Mouse (Mus musculus): Measurements from ENCODE around the gene Atxn3.
A peak's percentile ranks its signal among the peaks of the same experiment; 100 is the strongest.
"Not testable (repeated sequence)": the region's sequence is repeated elsewhere in the genome, so short reads cannot be mapped to it uniquely, and the experiment has no call there.

Atxn3 gene

DNA sequence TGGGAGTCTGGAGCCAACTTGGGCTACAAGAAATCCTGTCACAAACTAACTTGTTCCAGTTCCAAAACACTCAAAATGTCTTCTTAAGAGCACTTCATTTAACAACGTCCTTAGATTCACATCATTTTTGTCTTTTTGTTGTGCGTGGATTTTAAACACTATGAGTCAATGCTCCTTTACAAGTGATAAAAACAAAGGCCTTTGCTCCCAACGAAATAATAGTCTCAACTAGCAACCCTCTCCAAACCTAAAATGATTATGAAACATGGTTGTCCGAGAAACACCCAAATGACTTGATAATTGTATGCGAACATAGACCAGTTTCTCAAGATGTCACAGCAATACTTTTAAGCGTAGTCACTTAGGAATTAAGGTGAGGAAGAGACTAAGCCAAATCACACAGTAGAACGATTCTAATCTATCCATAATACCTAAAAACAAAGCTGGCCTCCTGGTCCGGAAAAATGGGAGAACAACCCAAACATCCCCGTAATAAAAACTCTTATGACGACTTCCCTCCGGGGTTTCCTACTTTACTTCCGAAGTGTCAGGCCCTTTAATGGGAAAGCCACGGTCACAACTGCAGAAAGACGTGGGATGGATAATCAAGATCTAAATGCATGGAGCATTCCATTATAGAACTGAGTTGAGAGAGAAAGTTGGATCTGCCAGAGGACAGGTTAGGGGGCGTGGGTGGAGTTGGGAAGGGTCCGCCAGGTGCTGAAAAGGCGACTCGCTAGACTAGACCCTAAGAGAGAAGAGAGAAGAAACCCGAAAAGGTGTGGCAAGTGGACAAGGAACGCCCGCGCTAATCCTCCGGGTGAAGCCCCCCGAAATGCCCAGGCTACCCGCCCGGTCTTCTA, 736 bp downstream of the Atxn3 start:
- no peak for DNase-seq

DNA sequence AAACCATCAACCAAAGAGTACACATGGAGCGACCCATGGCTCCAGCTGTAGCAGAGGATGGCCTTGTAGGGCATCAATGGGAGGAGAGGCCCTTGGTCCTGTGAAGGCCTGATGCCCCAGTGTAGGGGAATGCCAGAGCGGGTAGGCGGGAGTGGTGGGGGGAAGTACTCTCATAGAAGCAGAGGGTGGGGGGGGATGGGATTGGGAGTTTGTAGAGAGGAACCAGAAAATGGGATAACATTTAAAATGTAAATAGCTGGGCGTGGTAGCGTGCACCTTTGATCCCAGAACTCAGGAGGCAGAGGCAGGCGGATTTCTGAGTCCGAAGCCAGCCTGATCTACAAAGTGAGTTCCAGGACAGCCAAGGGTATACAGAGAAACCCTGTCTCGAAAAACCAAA, 2.2 kb downstream of the Atxn3 start:
- not testable (repeated sequence) for DNase-seq

DNA sequence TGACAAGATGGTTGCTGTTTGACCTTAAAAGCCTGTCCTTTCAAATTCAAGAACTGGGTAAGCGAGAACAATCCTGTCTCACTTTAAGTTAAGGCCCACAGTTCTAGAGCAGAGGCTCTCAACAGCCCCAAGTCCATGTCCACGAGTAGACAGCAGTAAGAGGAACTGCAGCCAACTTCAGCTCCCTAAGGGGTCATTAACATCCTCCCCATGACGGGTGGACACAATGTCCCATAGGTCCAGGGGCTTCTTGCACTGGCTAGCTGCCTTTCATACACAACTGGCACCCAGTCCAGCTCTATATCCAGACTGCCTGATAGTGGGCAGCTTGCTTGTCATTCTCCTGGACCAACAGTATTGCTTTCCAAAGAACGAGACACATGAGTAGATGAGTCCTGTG, 9.2 kb downstream of the Atxn3 start:
- no peak for DNase-seq

DNA sequence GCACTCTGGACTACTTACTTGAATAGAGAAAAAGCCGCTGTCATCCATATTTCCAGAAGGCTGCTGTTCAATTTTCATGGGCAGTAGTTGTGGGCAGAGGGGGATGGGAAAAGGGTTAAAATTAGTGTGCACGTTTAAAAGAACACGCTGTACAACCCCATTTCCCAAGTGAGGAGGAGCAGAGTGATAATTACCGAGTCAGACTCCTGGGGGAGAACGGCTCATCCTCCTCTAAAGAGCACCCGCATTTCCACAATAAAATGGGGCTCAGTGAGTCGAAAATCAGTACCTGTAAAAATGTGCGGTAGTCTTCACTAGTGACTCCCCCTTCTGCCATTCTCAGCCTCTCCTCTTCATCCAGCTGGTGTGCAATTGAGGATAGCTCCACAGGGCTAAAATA, 10.1 kb downstream of the Atxn3 start:
- DNase-seq = no peak

DNA sequence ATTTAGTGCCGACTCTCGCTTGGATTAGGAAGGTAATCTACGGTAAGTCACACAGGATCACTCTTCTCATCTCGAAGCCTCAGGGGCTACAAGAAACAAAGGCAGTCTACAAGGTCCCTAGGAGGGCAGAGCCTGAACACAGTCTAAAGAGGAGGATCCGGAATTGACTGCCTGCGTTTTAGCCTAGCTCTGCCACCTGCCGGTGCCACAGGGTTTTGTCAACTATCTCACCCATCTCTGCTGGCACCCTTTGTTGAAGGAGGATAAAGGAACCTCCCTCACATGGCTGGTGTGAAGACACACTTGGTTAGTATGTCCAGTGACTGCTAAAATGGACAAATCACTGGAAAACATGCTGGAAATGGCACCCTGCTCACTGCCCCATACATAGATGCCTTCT, 20.5 kb downstream of the Atxn3 start:
- DNase-seq = no peak

DNA sequence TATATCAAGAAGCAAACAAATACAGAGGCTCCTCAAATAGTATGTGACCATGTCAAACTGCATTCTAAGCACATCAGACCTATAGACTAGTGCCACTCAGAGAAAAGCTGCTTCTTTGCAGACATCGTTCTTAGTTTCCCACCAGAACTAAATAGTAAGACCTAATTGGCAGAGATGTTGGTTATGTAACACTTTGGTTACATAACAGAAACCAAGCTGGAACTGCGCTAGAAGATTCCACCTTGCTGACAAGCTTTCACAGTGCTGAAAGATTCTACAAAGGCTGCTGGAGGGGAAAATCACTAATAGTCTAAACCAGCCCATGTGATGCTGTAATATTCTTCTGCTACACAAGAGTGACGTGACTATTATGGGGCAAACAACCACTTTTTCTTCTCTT, 22.8 kb downstream of the Atxn3 start:
- DNase-seq = no peak

DNA sequence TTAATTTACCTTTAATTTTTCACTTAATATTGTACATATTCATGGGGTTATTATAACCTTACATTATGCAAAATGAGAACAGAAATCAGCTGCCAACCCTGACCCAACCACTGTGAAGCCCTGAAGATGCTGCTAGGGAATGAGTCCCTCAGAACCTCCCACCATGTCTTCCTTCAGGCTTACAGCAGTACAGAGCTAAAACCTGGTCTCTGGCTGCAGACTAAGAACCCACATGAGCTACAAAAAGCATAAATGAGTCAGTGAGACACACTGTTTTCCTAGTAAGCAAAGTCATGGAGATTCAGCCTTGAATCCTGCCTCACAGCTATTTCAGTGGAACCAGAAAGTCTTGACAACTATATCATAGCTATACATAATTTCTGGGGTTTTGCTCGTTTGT, 29.6 kb downstream of the Atxn3 start:
- DNase-seq = no peak

DNA sequence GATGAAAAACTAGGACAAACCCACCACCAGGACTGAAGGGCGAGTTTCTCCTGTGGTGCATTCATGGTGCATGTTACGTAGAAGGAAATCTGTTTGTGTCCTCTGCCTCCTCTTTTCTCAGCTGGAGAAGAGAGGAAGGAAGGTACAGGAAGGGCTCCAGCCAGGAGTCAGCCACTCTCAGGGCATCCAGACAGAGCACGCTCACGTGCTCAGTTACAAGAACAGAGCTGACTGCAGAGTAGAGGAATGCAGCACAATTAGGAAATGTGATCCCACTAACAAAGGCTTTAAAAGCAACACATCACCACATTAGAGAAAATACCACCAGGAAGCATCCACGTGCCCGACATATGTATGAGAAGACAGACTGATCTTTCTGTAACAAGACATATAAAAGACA, 35.7 kb downstream of the Atxn3 start:
- no peak for DNase-seq

DNA sequence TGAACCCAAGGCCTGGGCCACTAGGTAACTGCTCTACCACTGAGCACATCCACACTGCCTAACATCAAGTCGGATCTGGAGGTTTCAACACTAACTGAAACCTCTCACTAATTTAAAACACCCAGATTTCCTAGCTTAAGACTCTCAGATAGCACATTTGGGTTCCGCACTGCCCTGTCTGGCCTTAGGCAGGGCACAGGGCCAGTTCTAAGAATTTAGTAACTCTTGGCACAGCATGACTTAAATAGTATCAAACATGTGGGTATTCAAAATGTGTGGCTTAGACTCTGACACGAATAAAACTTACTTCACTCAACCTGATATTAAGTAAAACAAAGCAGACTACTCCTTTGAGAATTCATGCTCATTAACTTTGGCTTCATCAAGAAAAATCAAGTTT, 38.2 kb downstream of the Atxn3 start:
- no peak for DNase-seq

DNA sequence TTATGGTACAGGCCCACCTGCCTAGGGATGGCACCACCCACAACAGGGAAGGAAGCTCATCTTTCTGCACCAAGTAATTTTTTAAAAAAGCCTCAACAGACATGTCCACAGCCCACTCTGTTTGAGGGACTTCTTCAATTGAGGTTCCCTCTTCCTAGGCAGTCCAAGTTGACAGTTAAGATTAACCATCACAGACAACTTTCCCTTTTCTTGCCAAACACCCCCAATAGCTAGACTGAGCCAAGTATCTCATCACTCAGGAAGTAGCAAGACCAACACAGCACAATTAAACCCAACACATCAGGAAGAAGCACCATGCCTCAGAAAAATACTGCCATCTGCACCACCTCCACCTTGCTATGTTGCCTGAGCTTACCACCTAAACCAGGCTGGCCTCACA, 40.9 kb downstream of the Atxn3 start:
- no peak for DNase-seq

DNA sequence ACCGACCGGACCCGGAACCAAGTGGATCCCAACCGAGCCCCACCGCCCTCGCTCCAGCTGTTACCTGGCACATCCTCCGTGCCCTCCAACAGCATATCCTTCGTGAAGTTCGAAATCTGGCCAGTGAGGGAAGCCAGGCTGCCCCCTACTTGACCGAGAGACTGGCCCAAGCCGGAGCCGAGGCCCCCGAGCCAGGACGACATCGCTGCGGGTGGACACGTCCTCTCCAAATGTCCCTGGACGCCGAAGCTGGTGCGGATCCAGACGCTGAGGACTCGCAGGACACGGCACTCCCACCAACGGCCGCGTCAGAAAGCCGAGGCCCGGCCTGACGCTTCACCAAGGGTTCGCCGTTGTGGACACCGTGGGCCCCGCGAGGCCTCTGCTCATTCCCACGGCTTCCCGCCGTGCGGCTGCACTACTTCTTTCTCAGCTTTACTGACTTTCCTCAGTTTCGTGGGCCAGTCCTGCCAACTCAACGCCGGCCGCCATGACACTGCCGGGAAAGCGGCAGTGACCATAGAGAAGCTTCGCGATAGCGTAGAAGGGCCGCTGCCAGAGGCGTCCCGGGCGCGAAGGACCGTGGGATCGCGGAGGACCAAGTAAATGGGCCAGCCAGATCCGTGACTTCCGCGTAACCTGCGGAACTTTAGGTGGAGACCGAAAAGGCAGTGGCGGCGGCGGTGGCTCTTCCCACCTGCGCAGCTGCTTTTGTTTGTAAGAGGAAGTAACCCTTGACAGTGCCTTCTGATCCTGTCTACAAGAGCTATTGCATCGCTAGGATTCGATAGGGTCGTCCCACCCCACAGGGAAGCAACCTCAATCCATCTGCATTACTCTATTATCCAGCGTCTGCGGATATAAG, 45.2 kb downstream of the Atxn3 start, which contains the start of gene Trip11:
Gene Trip11, minus strand, starts transcription at position 642 of the 865 bp plus-strand sequence.
- DNase-seq = peak; percentile 93 to 95

DNA sequence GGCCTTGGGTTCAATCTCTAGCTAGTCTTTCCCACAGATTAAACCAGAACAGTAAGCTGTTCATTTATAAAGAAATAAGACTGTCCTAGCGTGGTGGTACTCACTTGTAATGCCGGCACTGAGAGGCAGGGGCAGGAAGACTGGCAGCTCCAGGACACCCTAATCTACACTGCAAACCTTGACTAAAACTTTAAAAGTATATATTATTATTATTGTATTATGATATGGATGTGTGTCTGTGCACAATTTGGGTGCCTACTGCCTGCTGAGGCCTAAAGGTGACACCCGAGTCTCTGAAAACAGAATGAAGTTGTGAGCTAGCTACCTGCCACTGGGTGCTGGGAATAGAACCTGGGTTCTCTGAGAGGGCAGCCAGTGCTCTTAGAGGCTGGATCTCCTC, 46.7 kb downstream of the Atxn3 start:
- DNase-seq = no peak

DNA sequence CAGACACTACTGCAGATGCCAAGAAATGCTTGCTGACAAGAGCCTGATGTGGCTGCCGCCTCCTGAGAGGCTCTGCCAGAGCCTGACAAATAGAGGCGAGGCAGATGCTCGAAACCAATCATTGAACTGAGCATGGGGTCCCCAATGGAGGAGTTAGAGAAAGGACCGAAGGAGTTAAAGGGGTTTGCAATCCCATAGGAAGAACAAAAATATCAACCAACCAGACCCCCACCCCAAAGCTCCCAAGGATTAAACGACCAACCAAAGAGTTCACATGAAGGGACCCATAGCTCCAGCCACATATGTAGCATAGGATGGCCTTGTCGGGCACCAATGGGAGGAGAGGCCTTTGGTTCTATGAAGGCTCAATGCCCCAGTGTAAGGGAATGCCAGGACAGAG, 47.7 kb downstream of the Atxn3 start:
- DNase-seq = no peak

DNA sequence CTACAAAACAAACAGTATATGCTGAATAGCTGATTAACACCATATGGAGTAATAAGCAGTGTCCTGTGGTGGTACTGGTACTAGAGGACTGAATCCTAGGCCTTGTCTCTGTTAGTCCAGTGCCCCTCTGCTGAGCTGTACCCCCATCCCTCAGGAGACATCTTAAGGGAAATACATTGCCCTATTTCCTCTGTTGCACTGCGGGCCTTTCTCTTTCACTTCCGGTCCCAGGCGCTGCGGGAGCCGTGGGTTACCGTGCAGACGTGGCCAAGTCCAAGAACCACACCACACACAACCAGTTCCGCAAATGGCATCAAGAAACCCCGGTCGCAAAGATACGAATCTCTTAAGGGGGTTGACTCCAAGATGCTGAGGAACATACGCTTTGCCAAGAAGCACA, 52.2 kb downstream of the Atxn3 start:
- no peak for DNase-seq

DNA sequence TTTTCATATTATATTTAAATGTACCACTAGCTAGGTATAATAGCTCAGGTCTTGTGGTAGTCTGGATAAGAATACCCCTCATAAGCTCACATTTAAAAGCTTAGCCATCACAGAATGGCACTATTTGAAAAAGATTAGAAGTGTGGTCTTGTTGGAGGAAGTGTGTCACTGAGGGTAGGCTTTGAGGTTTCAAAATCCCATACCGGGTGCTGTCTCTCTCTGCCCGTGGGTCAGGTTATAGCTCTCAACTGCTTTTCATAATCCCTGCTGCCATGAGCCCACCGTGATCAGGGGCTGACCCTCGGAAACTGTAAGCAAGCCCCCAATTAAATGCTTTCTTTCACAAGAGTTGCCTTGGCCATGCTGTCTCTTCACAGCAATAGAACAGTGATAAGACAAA, 53.1 kb downstream of the Atxn3 start:
- DNase-seq = no peak

DNA sequence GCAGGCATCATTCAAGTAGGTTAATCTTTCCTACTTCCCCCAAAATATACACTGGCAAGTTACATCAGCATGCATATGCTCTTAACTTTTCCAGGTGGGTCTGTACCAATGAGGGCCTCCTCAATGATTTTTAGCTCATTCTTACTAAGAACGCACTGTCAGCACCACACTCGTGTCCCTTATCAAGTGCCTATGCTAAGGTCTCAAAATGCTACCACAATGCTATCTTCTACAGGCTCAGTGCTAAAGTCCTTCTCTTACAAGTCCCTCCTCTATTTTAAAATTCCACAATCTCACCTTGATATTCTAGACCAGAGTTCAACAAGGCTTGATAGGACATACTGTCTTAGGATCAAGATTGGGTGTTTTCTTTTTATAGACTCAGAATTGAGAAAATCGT, 53.9 kb downstream of the Atxn3 start:
- no peak for DNase-seq

DNA sequence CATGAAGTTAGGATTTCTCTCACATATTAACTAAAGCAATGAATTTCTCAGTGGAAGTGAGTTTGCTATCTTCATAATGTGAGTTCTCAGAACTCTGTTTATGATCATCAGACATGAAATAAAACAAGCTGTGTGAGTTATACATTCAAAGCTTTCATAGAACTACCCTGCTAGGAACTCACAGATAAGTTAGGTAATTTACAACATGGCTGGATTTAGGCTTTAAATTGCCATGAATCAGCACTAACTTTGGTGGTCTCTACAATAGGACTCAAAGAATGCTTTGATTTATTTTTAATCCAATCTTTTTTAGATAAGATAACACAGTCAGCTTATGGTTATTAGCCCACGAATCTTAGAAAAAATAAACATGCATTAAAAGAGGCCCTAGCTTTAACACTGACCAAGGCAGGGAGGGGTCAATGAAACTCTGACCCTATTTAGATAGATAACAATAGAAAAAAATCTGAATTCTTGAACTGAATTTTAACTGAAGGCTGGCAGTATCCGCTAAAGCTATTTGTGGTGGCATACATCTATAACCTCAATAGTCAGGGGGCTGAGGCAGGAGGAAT, 58.3 kb downstream of the Atxn3 start:
- no peak for DNase-seq

DNA sequence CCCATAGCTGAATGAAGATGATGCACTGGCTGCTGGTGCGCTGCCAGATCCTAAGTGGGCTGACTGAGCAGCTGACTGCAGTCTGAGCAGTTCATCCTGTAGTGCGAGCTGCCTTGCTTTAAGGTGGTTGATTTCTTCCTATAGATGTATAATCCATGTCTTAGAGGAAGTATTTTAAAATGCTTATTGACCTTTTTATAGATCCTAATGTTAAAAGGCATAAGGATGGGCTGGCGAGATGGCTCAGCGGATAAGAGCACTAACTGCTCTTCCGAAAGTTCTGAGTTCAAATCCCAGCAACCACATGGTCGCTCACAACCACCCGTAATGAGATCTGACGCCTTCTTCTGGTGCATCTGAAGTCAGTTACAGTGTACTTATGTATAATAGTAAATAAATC, 59.1 kb downstream of the Atxn3 start:
- no peak for DNase-seq

DNA sequence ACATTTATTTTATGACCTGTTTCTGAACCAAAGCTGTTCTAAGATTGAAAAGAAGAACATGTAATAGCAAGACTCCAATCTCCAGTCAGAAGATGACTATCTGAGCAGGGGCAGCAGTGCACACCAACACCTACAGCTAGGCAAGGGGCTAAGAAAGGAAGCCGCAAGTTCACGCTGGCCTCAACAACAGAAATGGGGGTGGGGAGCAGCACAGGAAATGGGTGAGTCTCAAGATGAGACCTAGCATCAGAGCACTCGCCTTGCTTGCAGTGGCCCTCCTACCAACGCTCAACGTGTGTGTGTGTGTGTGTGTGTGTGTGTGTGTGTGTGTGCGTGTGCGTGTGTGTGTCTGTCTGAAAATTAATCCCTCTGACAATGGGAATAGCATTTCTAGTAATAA, 60.9 kb downstream of the Atxn3 start:
- DNase-seq = no peak

DNA sequence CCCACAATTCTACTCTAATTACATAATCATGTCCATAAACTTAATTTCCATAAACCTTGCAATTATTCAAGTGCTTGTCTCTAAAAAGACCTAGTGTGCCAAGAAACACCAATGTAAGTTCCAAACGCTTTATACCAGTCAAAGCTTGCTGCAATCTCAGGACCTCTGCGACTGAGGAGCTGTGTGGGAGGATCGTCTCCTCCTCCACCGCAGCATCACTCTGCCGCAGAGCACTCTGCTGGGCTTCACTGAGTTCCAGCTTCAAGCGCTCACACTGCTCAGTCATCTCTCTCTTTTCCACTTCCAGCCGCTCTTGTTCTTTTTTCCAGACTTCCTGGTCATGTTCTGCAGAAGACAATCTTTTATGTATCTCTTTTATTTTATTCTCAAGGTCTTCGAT, 64.8 kb downstream of the Atxn3 start:
- DNase-seq = no peak

DNA sequence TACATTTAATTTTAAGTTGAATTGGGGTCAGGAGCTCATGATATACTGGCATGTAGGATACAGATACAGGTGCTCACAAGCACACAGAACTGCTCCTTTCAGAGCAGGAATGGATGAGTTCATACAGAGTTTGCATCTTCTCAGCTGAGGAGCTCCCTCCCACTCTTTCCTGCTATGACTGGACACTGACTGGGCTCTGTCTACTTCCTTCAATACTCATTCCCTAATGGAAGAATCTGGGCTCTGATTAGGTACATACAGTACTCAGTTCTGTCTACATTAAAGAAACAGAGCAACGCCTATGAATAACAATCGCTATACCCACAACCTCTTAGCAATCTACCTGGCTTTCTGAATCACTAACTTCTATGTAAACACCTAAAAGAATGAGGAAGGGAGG, 65.2 kb downstream of the Atxn3 start:
- no peak for DNase-seq

DNA sequence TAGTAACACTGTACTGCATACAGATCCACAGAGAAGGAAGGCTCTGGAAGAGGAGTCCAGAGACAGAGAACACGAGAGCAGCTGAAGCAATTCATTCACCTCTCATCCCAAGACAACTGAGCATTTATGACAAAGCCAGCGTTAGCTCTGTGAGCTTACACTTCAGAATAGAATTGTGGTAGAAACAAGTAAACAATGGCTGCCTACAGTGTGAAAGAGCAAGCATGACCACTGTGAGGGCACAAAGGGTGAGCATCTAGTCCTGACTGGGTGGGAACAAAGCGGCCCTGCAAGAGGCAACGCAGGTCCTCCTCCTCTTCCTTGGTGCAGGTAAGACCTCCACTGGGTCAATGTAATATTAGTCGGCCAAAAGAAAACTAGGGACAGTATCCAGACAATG, 67.0 kb downstream of the Atxn3 start:
- DNase-seq = no peak

DNA sequence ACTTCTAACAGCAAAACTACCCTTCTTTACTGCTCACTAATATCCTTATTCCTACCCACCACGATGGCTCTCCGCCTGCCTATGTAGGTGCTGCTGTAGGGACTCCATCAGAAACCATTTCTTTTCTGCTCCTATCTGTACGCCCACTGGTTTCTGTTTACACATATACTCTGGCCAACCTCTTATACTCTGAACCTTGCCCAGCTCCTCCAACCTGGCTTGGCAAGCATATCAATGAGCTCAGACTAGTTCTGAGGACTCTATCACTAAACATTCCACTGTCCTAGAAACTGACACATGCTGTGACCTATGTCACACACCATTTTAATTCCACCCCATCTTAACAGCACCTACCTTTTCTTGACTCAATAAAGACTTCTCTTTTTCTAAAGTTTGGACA, 68.7 kb downstream of the Atxn3 start:
- DNase-seq = no peak

DNA sequence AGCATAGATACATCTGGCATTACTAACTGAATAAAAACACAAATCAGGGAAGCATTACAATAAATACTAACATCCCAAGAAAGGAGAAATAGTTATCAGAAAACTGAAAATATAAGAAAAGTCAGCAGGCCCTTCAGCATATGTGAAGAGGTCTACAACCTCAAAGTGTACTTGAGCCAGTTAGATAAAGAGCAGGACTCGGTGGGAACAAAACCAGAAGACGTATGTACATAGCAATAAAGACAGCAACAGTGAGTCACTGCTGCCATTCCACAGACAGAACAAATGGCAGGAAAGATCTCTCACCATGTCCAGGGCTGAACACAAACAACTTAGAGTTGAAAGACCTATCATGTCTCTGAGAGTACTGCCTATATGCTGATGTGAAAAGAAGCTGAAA, 69.7 kb downstream of the Atxn3 start:
- DNase-seq = no peak

Measured in cerebellum, postnatal 25 days (tissue).